Mouse (Mus musculus) liver, embryonic 15.5 days (tissue): ENCODE measurements around the gene Calhm3. TPM values are rescaled to one million over a fixed set of nuclear protein-coding genes. Genes with fewer than 3 reads are reported as not detected.

Experiments
- ATAC-seq: fragments of 200-750 bp; cut with Nextera tagmentation; 2 replicates; pipeline ENCODE4 v1.8.0; 2017; ENCODE audit warnings: moderate number of reproducible peaks, mild to moderate bottlenecking, moderate library complexity; ENCODE audit not compliant: insufficient read depth
- H3K27ac ChIP-seq: fragments of 300-500 bp; sonication (generic); replicated peaks from 2 replicates; pipeline ENCODE4 v1.5.1; 2015; ENCODE audit warnings: mild to moderate bottlenecking, inconsistent platforms
- H3K27me3 ChIP-seq: fragments of 300-500 bp; sonication (generic); 2 replicates; pipeline ENCODE4 v1.6.1; 2015; ENCODE audit warnings: mild to moderate bottlenecking, inconsistent platforms
- H3K36me3 ChIP-seq: fragments of 300-500 bp; sonication (generic); replicated peaks from 2 replicates; pipeline ENCODE4 v1.6.1; 2015; ENCODE audit warnings: moderate library complexity, mild to moderate bottlenecking, inconsistent platforms
- H3K4me1 ChIP-seq: fragments of 300-500 bp; sonication (generic); replicated peaks from 2 replicates; pipeline ENCODE4 v1.6.1; 2015; ENCODE audit warnings: inconsistent platforms
- H3K4me2 ChIP-seq: fragments of 300-500 bp; sonication (generic); 2 replicates; pipeline ENCODE4 v1.6.1; 2015; ENCODE audit warnings: moderate library complexity, mild to moderate bottlenecking, inconsistent platforms
- H3K4me3 ChIP-seq: fragments of 300-500 bp; sonication (generic); replicated peaks from 2 replicates; pipeline ENCODE4 v1.5.1; 2015; ENCODE audit warnings: mild to moderate bottlenecking, inconsistent platforms
- H3K9ac ChIP-seq: fragments of 300-500 bp; sonication (generic); 2 replicates; pipeline ENCODE4 v1.6.1; 2015; ENCODE audit warnings: moderate library complexity, mild to moderate bottlenecking, inconsistent platforms
- H3K9me3 ChIP-seq: fragments of 300-500 bp; sonication (generic); replicated peaks from 2 replicates; pipeline ENCODE4 v1.6.1; 2016; ENCODE audit warnings: inconsistent platforms
- WGBS: fragments of 180-500 bp; shearing (Covaris S2); methylation state at CpG from one replicate; pipeline ENCODE4 v1.1.7; 2015; ENCODE audit warnings: mixed read lengths; ENCODE audit not compliant: insufficient replicate concordance; 5-methylcytosine and 5-hydroxymethylcytosine counted together
- polyA plus RNA-seq: library from polyadenylated mRNA; unstranded; fragments of >200 nt; fragmentation: Nextera tagmentation; extraction: Ambion mirVana; gene quantifications from 2 replicates; pipeline ENCODE4 v1.2.1, GENCODE M21; 2015

Gene Calhm3
- polyA plus RNA-seq, 1 experiment from 2014 or later = not detected

DNA sequence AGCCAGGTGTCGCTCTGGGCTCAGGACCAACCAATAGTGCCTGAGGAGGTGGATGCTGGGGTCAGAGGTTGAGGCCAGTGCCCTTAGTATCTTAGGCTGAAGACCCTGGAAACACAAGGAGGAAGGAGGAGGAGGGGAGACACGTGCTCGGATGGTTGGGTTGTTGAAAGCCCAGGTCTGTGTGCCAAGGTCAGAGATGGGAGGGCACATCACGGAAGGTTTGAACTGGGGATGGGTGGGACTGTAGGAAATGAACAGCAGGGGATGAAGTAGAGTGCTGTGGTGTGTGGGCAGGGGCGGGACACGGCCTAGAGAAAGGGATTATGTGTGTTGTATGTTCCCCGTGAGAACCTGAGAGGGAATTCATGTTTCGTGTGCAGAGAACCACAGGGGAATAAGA lies 26.7 kb upstream of the Calhm3 start:
- H3K36me3 ChIP-seq = no peaks in the 10 kb centered on the region
- H3K4me3 ChIP-seq = no peak overlapping the region
- no peaks in the 10 kb centered on the region for H3K9me3 ChIP-seq
- H3K9ac ChIP-seq = no peak overlapping the region
- ATAC-seq = no peak
- no peak overlapping the region for H3K27ac ChIP-seq
- H3K4me2 ChIP-seq = no peak overlapping the region
- 52% methylated on average over 8 of the region's 8 CpGs for WGBS
- H3K4me1 ChIP-seq = no peaks in the 10 kb centered on the region; the same call in 1 of the 2 replicates
- peaks cover 36% of the 10 kb centered on the region for H3K27me3 ChIP-seq

DNA sequence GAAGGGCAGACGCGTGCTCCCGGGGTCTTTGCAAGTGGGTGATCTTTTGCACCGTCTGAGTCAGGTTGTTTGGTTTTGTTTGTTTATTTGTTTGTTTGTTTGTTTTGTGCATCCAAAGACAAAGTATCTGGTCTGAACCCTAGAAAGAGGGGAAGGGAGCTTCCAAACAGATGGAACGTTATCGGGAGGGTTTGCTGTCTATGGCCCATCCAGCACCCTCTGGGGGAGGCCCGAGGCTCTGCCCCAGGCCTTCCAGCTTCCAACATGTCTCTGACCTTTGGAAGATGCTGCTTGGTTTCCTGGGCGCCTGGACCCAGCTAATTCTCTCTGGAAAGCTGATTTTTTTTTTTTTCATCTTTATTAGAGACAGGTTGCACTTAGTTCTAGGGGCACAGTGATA lies 22.4 kb upstream of the Calhm3 start:
- no peak overlapping the region for H3K4me3 ChIP-seq
- 17% methylated on average over 8 of the region's 8 CpGs for WGBS
- no peak for ATAC-seq
- peaks cover 8% of the 10 kb centered on the region; the same call in 1 of the 2 replicates for H3K4me1 ChIP-seq
- no peaks in the 10 kb centered on the region for H3K9me3 ChIP-seq
- no peak overlapping the region for H3K9ac ChIP-seq
- no peaks in the 10 kb centered on the region for H3K36me3 ChIP-seq
- H3K27ac ChIP-seq = no peak overlapping the region
- peaks cover 76% of the 10 kb centered on the region for H3K27me3 ChIP-seq
- no peak overlapping the region for H3K4me2 ChIP-seq

DNA sequence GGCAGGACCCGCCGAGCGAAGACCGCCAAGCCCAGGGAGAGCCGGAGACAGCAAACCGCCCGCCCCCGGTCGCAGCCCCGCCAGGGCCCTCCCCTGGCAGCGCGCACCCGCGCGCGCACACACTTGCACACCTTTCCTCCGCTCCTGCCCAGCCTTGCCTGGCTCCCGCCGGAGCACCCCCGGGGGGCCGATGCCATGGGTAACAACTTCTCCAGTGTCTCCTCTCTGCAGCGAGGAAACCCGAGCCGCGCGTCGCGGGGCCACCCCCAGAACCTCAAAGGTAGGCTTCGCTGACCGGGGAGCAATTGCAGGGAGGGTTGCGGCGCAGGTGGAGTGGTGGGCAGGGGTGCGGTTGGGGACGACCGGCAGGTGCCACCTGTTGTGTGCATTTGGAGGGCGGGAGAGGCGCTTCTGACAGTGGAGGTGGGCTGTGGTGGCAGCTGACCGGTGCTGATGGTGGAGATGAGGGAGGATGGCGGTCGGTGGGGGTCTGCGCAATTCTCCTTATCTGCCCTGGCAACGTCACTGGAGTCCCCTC lies 21.8 kb upstream of the Calhm3 start:
- no peak overlapping the region for H3K27ac ChIP-seq
- H3K4me3 ChIP-seq = peak overlapping the region; percentile 51
- no peak overlapping the region for H3K9ac ChIP-seq
- no peaks in the 10 kb centered on the region for H3K9me3 ChIP-seq
- WGBS = 3% methylated on average over 38 of the region's 42 CpGs
- H3K4me2 ChIP-seq = peak overlapping the region; percentile 73
- no peak for ATAC-seq
- H3K36me3 ChIP-seq = no peaks in the 10 kb centered on the region
- H3K4me1 ChIP-seq = peaks cover 8% of the 10 kb centered on the region; the same call in 1 of the 2 replicates
- peaks cover 73% of the 10 kb centered on the region for H3K27me3 ChIP-seq

GRCm38 (mm10) chr19:47178431-47179271 lies 21.1 kb upstream of the Calhm3 start, which contains the start of gene Neurl1a:
Neurl1a (plus strand) TSS chr19:47178820.
- Histone ChIP-seq H3K27ac (no peak within 1 kb of the TSS), H3K4me3 (peak within 1 kb of the TSS; percentile 51), H3K27me3 (peaks cover 70% of the 10 kb centered on the region), H3K4me1 (peaks cover 8% of the 10 kb centered on the region; the same call in 1 of the 2 replicates), H3K36me3 (no peaks in the 10 kb centered on the region), H3K9ac (no peak within 1 kb of the TSS), H3K4me2 (peak within 1 kb of the TSS; percentile 73), H3K9me3 (no peaks in the 10 kb centered on the region)
- WGBS = under 1% methylated on average over 75 of the region's 98 CpGs
- no peak for ATAC-seq

DNA sequence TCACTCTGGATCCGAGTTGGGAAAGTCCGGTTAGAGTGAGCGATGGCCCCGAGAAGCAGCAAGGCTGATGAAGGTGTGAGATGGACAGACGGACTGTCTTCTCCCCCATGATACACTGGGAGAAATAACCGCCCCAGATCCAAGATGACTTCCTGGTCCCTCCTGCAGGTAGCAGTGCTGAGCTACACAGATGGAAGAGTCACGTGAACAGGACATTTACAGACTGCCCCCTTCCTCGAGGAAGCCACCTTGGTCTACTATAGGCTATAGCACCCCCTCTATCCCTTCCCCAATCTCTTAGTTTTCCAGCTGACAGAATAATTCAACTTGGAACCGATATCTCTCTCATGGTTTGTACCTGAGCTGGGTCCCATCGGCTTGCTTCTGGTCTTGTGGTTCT lies 20.4 kb upstream of the Calhm3 start:
- H3K4me2 ChIP-seq = peak overlapping the region; percentile 73
- no peaks in the 10 kb centered on the region for H3K9me3 ChIP-seq
- no peaks in the 10 kb centered on the region for H3K36me3 ChIP-seq
- peaks cover 70% of the 10 kb centered on the region for H3K27me3 ChIP-seq
- peak overlapping the region; percentile 51 for H3K4me3 ChIP-seq
- no peak overlapping the region for H3K9ac ChIP-seq
- H3K4me1 ChIP-seq = peaks cover 8% of the 10 kb centered on the region; the same call in 1 of the 2 replicates
- ATAC-seq = no peak
- WGBS = 18% methylated on average over 10 of the region's 10 CpGs
- no peak overlapping the region for H3K27ac ChIP-seq

GRCm38 (mm10) chr19:47176916-47177505 lies 19.4 kb upstream of the Calhm3 start:
- Histone ChIP-seq H3K9ac (no peak overlapping the region), H3K9me3 (no peaks in the 10 kb centered on the region), H3K4me1 (peaks cover 8% of the 10 kb centered on the region; the same call in 1 of the 2 replicates), H3K4me3 (no peak overlapping the region), H3K27ac (no peak overlapping the region), H3K27me3 (peaks cover 66% of the 10 kb centered on the region), H3K36me3 (no peaks in the 10 kb centered on the region), H3K4me2 (no peak overlapping the region)
- no peak for ATAC-seq
- 60% methylated on average over 2 of the region's 2 CpGs for WGBS

DNA sequence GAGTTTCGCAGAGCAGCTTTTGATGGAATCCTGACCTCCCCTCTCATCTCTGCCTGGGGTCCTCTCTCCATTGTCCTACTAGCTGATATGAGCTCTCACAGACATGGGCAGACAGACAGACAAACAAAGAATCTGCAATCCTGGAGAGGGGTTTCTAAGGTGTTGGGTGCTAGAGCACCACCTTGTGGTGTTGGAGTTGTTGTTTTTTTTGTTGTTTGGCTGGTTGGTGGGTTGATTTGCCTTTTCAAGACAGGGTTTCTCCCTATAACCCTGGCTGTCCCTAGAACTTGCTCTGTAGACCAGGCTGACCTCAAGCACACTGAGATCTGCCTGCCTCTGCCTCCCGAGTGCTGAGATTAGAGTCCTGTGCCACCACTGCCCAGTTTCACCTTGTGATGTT lies 17.9 kb upstream of the Calhm3 start:
- 42% methylated on average over 2 of the region's 2 CpGs for WGBS
- Histone ChIP-seq H3K4me1 (peaks cover 8% of the 10 kb centered on the region; the same call in 1 of the 2 replicates), H3K27ac (no peak overlapping the region), H3K9ac (no peak overlapping the region), H3K4me2 (no peak overlapping the region), H3K36me3 (no peaks in the 10 kb centered on the region), H3K9me3 (no peaks in the 10 kb centered on the region), H3K4me3 (no peak overlapping the region), H3K27me3 (peaks cover 52% of the 10 kb centered on the region)
- ATAC-seq = no peak

GRCm38 (mm10) chr19:47174515-47174914 lies 17.0 kb upstream of the Calhm3 start:
- no peak for ATAC-seq
- no peak overlapping the region for H3K27ac ChIP-seq

GRCm38 (mm10) chr19:47168793-47169412 lies 11.3 kb upstream of the Calhm3 start:
- Histone ChIP-seq H3K4me1 (0 out of 2 replicates have a peak, but pooled peaks cover 3% of the 10 kb centered on the region), H3K9me3 (no peaks in the 10 kb centered on the region), H3K27ac (no peak overlapping the region), H3K36me3 (no peaks in the 10 kb centered on the region), H3K4me3 (peak overlapping the region; percentile 12; the same call in 1 of the 2 replicates), H3K27me3 (peaks cover 6% of the 10 kb centered on the region), H3K4me2 (peak overlapping the region; percentile 57), H3K9ac (no peak overlapping the region)
- WGBS = 15% methylated on average over 11 of the region's 11 CpGs
- no peak for ATAC-seq

More at GRCm38 (mm10) chr19:47174515-47174914, 17.0 kb upstream of the Calhm3 start:
- Histone ChIP-seq H3K27me3 (peaks cover 43% of the 10 kb centered on the region), H3K4me2 (no peak overlapping the region), H3K9ac (no peak overlapping the region), H3K4me1 (peaks cover 8% of the 10 kb centered on the region; the same call in 1 of the 2 replicates), H3K36me3 (no peaks in the 10 kb centered on the region), H3K4me3 (no peak overlapping the region), H3K9me3 (no peaks in the 10 kb centered on the region)
- WGBS = 37% methylated on average over 3 of the region's 3 CpGs

GRCm38 (mm10) chr19:47168223-47168622 lies 10.7 kb upstream of the Calhm3 start:
- H3K4me3 ChIP-seq = peak overlapping the region; percentile 12; the same call in 1 of the 2 replicates

More at GRCm38 (mm10) chr19:47168223-47168622, 10.7 kb upstream of the Calhm3 start:
- ATAC-seq = no peak
- Histone ChIP-seq H3K36me3 (no peaks in the 10 kb centered on the region), H3K27ac (no peak overlapping the region), H3K4me2 (peak overlapping the region; percentile 57), H3K9me3 (no peaks in the 10 kb centered on the region), H3K4me1 (0 out of 2 replicates have a peak, but pooled peaks cover 3% of the 10 kb centered on the region), H3K27me3 (peaks cover 6% of the 10 kb centered on the region), H3K9ac (no peak overlapping the region)
- 8% methylated on average over 13 of the region's 13 CpGs for WGBS
